Mouse (Mus musculus) hindbrain, embryonic 14.5 days (tissue): ENCODE measurements around the gene Olfr1281. TPM values are rescaled to one million over a fixed set of nuclear protein-coding genes. Genes with fewer than 3 reads are reported as not detected.
"Not testable (repeated sequence)": the region's sequence is repeated elsewhere in the genome, so short reads cannot be mapped to it uniquely, and the experiment has no call there.

Source experiments
- ATAC-seq: fragments of 200-750 bp; cut with Nextera tagmentation; 2 replicates; pipeline ENCODE4 v1.8.0; 2017; ENCODE audit warnings: moderate number of reproducible peaks, mild to moderate bottlenecking, moderate TSS enrichment, moderate library complexity; ENCODE audit not compliant: low FRiP score
- DNase-seq: peaks from one replicate; pipeline ENCODE4 v3.0.0-alpha.2; 2015; ENCODE audit warnings: low spot score
- H3K27ac ChIP-seq: fragments of 300-500 bp; sonication (generic); 2 replicates; pipeline ENCODE4 v1.5.1; 2014; ENCODE audit warnings: mild to moderate bottlenecking, moderate library complexity
- H3K27me3 ChIP-seq: fragments of 300-500 bp; sonication (generic); 2 replicates; pipeline ENCODE4 v1.6.1; 2014; ENCODE audit warnings: mild to moderate bottlenecking, low read length, mixed read lengths; ENCODE audit not compliant: control insufficient read depth, insufficient read depth
- H3K36me3 ChIP-seq: fragments of 300-500 bp; sonication (generic); replicated peaks from 2 replicates; pipeline ENCODE4 v1.6.1; 2014; ENCODE audit not compliant: control insufficient read depth, insufficient read depth
- H3K4me1 ChIP-seq: fragments of 300-500 bp; sonication (generic); replicated peaks from 2 replicates; pipeline ENCODE4 v1.6.1; 2014; ENCODE audit warnings: antibody characterized with exemption, low read length, mixed read lengths; ENCODE audit not compliant: control insufficient read depth, insufficient read depth
- H3K4me2 ChIP-seq: fragments of 300-500 bp; sonication (generic); replicated peaks from 2 replicates; pipeline ENCODE4 v1.6.1; 2014; ENCODE audit warnings: mild to moderate bottlenecking, moderate library complexity
- H3K4me3 ChIP-seq: fragments of 300-500 bp; sonication (generic); replicated peaks from 2 replicates; pipeline ENCODE4 v1.5.1; 2014; ENCODE audit warnings: mild to moderate bottlenecking, low read length
- H3K9ac ChIP-seq: fragments of 300-500 bp; sonication (generic); 2 replicates; pipeline ENCODE4 v1.6.1; 2014
- H3K9me3 ChIP-seq: fragments of 300-500 bp; sonication (generic); 2 replicates; pipeline ENCODE4 v1.6.1; 2016; ENCODE audit warnings: low read length; ENCODE audit not compliant: control insufficient read depth
- WGBS: fragments of 180-500 bp; shearing (Covaris S2); extraction: QIAGEN DNeasy Blood & Tissue Kit; methylation state at CpG from one replicate; pipeline ENCODE4 v1.1.7; 2014; 5-methylcytosine and 5-hydroxymethylcytosine counted together
- polyA plus RNA-seq: library from polyadenylated mRNA; unstranded; fragments of >200 nt; fragmentation: Nextera tagmentation; extraction: Ambion mirVana; gene quantifications from 2 replicates; pipeline ENCODE4 v1.2.1, GENCODE M21; 2014

Olfr1281 gene
- polyA plus RNA-seq, result not detected in 2 replicates

- Histone ChIP-seq H3K9ac (no peak within 1 kb of the TSS), H3K4me2 (no peak within 1 kb of the TSS), H3K27ac (no peak within 1 kb of the TSS), H3K36me3 (no peaks in the 10 kb centered on the region), H3K27me3 (no peaks in the 10 kb centered on the region), H3K9me3 (no peaks in the 10 kb centered on the region), H3K4me3 (no peak within 1 kb of the TSS), H3K4me1 (no peaks in the 10 kb centered on the region)
- no peak for DNase-seq
- ATAC-seq, result no peak
- 81% methylated on average over 2 of the region's 2 CpGs for WGBS
Observed at GRCm38 (mm10) chr2:111326220-111326619, at the start of gene Olfr1281. TSS of gene Olfr1281 (plus strand) at chr2:111326520.

DNA sequence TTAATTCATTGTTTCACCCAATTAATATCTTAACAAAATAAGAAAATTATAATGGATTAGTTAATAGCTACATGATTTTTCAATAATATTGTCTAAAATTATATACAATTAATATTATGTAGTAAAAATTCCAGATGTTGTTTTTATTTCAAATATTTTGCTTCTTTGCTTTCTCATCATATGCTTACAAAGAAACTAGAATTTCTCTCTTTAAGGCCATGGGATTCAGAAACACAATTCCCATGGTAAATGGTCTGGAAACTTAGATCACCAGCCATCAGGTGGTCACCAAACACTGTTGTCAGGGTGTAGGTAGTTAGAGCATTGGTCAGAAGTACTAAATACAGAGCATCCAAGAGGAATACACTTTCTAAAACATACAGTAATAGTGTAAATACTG, 36.5 kb upstream of the Olfr1281 start, which contains the start of gene Olfr1278:
Gene Olfr1278 (plus strand): TSS at position 301 of the 400 bp plus-strand sequence.
- Histone ChIP-seq H3K4me1 (no peaks in the 10 kb centered on the region), H3K27ac (no peak within 1 kb of the TSS)
- no peak for DNase-seq

DNA sequence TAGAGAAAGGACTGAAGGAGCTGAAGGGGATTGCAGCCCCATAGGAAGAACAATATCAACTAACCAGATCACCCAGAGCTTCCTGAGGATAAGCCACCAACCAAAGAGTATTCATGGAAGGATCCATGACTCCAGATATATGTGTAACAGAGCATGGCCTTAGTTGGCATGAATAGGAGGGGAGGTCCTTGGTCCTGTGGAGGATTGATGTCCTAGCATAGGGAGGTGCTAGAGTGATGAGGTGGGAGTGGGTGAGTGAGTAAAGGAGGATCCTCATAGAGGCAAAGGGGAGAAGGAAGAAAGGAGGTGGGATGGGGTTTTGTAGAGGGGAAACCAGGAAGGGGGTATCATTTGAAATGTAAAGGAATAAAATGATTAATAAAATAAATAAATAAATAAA, 27.8 kb upstream of the Olfr1281 start:
- Histone ChIP-seq H3K4me3 (no peak overlapping the region), H3K27me3 (no peaks in the 10 kb centered on the region), H3K9ac (no peak overlapping the region), H3K36me3 (no peaks in the 10 kb centered on the region), H3K27ac (no peak overlapping the region), H3K4me2 (no peak overlapping the region), H3K4me1 (no peaks in the 10 kb centered on the region), H3K9me3 (no peaks in the 10 kb centered on the region)
- DNase-seq (no peak), ATAC-seq (no peak)

More for the DNA sequence above, 36.5 kb upstream of the Olfr1281 start, which contains the start of gene Olfr1278:
- Histone ChIP-seq H3K9ac (no peak within 1 kb of the TSS), H3K4me2 (no peak within 1 kb of the TSS), H3K36me3 (no peaks in the 10 kb centered on the region), H3K9me3 (no peaks in the 10 kb centered on the region), H3K27me3 (no peaks in the 10 kb centered on the region), H3K4me3 (no peak within 1 kb of the TSS)
- ATAC-seq, result no peak

- Histone ChIP-seq H3K4me3 (no peak within 1 kb of the TSS), H3K27me3 (no peaks in the 10 kb centered on the region), H3K9me3 (no peaks in the 10 kb centered on the region), H3K4me2 (no peak within 1 kb of the TSS), H3K36me3 (no peaks in the 10 kb centered on the region), H3K9ac (no peak within 1 kb of the TSS), H3K27ac (no peak within 1 kb of the TSS), H3K4me1 (no peaks in the 10 kb centered on the region)
- ATAC-seq (no peak), DNase-seq (no peak)
Observed at GRCm38 (mm10) chr2:111300374-111300773, 25.9 kb upstream of the Olfr1281 start, which contains the start of gene Olfr1279. TSS of gene Olfr1279 (plus strand) at chr2:111300635.

DNA sequence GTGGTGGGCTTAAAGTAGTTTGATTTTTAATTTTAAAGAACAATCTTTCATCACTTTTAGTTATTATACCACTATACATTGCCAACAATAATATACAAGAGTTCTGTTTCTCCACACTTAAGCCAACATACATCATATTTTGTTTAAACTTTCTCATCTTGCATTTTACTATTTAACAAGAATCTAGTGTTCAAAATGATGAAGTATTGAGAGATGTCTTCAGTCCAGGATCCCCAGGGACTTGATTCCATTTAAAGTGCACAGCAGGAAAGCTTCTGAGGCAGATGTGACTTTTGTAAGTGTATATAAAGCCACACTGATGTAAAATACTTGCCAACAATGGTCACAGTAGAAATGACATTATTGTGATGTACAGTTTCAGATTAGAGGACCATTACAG, 12.6 kb upstream of the Olfr1281 start, which contains the start of gene Olfr1280:
Gene Olfr1280 (plus strand): TSS at position 301 of the 400 bp plus-strand sequence.
- H3K4me1 ChIP-seq, result no peaks in the 10 kb centered on the region
- no peak for DNase-seq
- H3K4me2 ChIP-seq, result no peak within 1 kb of the TSS
- no peak within 1 kb of the TSS for H3K4me3 ChIP-seq
- no peak within 1 kb of the TSS for H3K9ac ChIP-seq
- no peaks in the 10 kb centered on the region for H3K9me3 ChIP-seq
- H3K27me3 ChIP-seq, result no peaks in the 10 kb centered on the region
- no peak for ATAC-seq
- no peaks in the 10 kb centered on the region for H3K36me3 ChIP-seq
- H3K27ac ChIP-seq, result no peak within 1 kb of the TSS

DNA sequence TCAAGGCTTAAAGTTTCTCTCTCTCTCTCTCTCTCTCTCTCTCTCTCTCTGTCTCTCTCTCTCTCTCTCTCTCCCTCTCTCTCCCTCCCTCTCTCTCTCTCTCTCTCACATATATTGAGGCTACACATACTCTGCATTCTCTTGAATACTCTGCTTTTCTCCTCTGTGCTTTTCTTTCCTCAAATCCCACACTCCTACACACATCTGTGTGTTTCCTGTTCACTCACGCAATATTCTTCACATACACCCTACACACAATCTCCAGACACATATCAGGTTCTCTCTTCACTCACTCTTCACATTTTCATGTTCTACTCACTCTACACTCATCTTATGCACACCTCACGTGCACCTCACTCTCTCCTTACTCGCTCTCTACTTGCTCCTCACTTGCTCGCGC, 7.4 kb downstream of the Olfr1281 start:
- not testable (repeated sequence) for H3K4me2 ChIP-seq, H3K27ac ChIP-seq, H3K4me3 ChIP-seq, DNase-seq, H3K9me3 ChIP-seq, H3K27me3 ChIP-seq, H3K4me1 ChIP-seq, H3K9ac ChIP-seq, H3K36me3 ChIP-seq, ATAC-seq
- WGBS, result 92% methylated on average over 5 of the region's 5 CpGs

DNA sequence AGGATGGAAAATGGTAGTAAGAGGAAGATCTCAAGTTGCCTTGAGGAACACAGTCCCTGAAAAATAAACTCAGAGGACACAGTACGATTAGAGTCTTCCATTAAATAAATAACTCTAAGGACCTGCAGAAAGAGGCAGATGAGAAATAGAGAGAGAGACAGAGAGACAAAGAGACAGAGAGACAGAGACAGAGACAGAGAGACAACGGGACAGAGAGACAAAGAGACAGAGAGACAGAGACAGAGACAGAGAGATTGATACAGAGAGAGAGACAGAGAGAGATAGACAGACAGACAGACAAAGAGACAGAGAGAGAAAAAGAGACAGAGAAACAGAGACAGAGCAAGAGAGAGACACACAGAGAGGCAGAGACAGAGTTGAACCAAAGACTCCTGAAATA, 9.7 kb downstream of the Olfr1281 start, which contains the start of gene Olfr1282:
Gene Olfr1282 (minus strand): TSS at position 101 of the 400 bp plus-strand sequence.
- Histone ChIP-seq H3K4me1 (no peaks in the 10 kb centered on the region), H3K4me3 (no peak within 1 kb of the TSS), H3K4me2 (no peak within 1 kb of the TSS), H3K36me3 (no peaks in the 10 kb centered on the region), H3K9me3 (no peaks in the 10 kb centered on the region), H3K27me3 (no peaks in the 10 kb centered on the region), H3K9ac (no peak within 1 kb of the TSS), H3K27ac (no peak within 1 kb of the TSS)
- no peak for DNase-seq
- no peak for ATAC-seq
- WGBS, result 77% methylated on average over 2 of the region's 2 CpGs

- DNase-seq, result no peak
- 85% methylated on average over 2 of the region's 2 CpGs for WGBS
Observed at GRCm38 (mm10) chr2:111366490-111366889, 40.2 kb downstream of the Olfr1281 start, which contains the start of gene Olfr1283. TSS of gene Olfr1283 (plus strand) at chr2:111366790.

DNA sequence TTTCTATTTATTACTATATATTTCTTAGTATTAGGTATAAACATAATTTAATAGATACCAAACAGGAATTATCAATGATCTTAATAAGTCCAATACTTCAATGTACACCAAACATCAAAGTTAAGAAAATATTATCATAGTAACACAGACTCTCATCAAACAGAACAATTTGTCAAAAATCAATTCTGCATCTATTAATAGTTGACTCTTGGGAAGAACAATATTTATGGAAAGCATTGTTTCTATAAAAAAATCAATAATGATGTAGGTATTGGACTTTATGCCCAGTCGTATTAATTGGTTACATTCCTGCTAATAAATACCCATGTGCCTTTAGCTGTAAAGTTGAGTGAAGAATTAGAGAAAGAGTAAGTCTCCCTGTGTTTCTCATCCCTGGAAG, 48.9 kb downstream of the Olfr1281 start, which contains the start of gene Olfr1284:
Gene Olfr1284 (plus strand): TSS at position 301 of the 400 bp plus-strand sequence.
- no peaks in the 10 kb centered on the region for H3K9me3 ChIP-seq
- H3K4me1 ChIP-seq, result no peaks in the 10 kb centered on the region
- H3K27me3 ChIP-seq, result no peaks in the 10 kb centered on the region
- DNase-seq (no peak), ATAC-seq (no peak)
- H3K27ac ChIP-seq, result no peak within 1 kb of the TSS
- 89% methylated on average over 1 of the region's 1 CpGs for whole genome bisulfite sequencing
- H3K4me2 ChIP-seq, result no peak within 1 kb of the TSS
- H3K4me3 ChIP-seq, result no peak within 1 kb of the TSS
- H3K36me3 ChIP-seq, result no peaks in the 10 kb centered on the region
- no peak within 1 kb of the TSS for H3K9ac ChIP-seq

More at GRCm38 (mm10) chr2:111366490-111366889, 40.2 kb downstream of the Olfr1281 start, which contains the start of gene Olfr1283:
- Histone ChIP-seq H3K9me3 (no peaks in the 10 kb centered on the region), H3K4me2 (no peak within 1 kb of the TSS), H3K4me1 (no peaks in the 10 kb centered on the region), H3K9ac (no peak within 1 kb of the TSS), H3K27me3 (no peaks in the 10 kb centered on the region), H3K36me3 (no peaks in the 10 kb centered on the region), H3K27ac (no peak within 1 kb of the TSS), H3K4me3 (no peak within 1 kb of the TSS)
- no peak for ATAC-seq
